Mouse (Mus musculus) forebrain, embryonic 13.5 days (tissue): Measurements from ENCODE around the gene Man2a1. TPM values are rescaled to one million over a fixed set of nuclear protein-coding genes. Genes with fewer than 3 reads are reported as not detected.
A peak's percentile ranks its signal among the peaks of the same experiment; 100 is the strongest.

Experiments used
- ATAC-seq: fragments of 200-750 bp; cut with Nextera tagmentation; 2 replicates; pipeline ENCODE4 v1.8.0; 2017
- H3K27ac ChIP-seq: fragments of 300-500 bp; sonication (generic); 2 replicates; pipeline ENCODE4 v1.5.1; 2015; ENCODE audit warnings: inconsistent platforms, mild to moderate bottlenecking, moderate library complexity
- H3K27me3 ChIP-seq: fragments of 300-500 bp; sonication (generic); 2 replicates; pipeline ENCODE4 v1.6.1; 2015; ENCODE audit warnings: mild to moderate bottlenecking, inconsistent platforms
- H3K36me3 ChIP-seq: fragments of 300-500 bp; sonication (generic); 2 replicates; pipeline ENCODE4 v1.6.1; 2015; ENCODE audit warnings: mild to moderate bottlenecking, inconsistent platforms; ENCODE audit not compliant: poor library complexity, severe bottlenecking
- H3K4me1 ChIP-seq: fragments of 300-500 bp; sonication (generic); 2 replicates; pipeline ENCODE4 v1.6.1; 2015; ENCODE audit warnings: inconsistent platforms
- H3K4me2 ChIP-seq: fragments of 300-500 bp; sonication (generic); 2 replicates; pipeline ENCODE4 v1.6.1; 2015; ENCODE audit warnings: inconsistent platforms, mild to moderate bottlenecking, moderate library complexity
- H3K4me3 ChIP-seq: fragments of 300-500 bp; sonication (generic); 2 replicates; pipeline ENCODE4 v1.5.1; 2015; ENCODE audit warnings: mild to moderate bottlenecking, inconsistent platforms
- H3K9ac ChIP-seq: fragments of 300-500 bp; sonication (generic); 2 replicates; pipeline ENCODE4 v1.6.1; 2015; ENCODE audit warnings: mild to moderate bottlenecking, inconsistent platforms
- H3K9me3 ChIP-seq: fragments of 300-500 bp; sonication (generic); replicated peaks from 2 replicates; pipeline ENCODE4 v1.6.1; 2016; ENCODE audit warnings: inconsistent platforms
- WGBS: fragments of 180-500 bp; shearing (Covaris S2); methylation state at CpG from one replicate; pipeline ENCODE4 v1.1.7; 2015; 5-methylcytosine and 5-hydroxymethylcytosine counted together
- polyA plus RNA-seq: library from polyadenylated mRNA; unstranded; fragments of >200 nt; fragmentation: Nextera tagmentation; extraction: Ambion mirVana; gene quantifications from 2 replicates; pipeline ENCODE4 v1.2.1, GENCODE M21; 2015

Gene Man2a1
- polyA plus RNA-seq: 2.1 and 3.2 TPM in 2 replicates

GRCm38 (mm10) chr17:64600372-64601090 is at the start of gene Man2a1:
Man2a1 (plus strand) TSS chr17:64600736.
- H3K36me3 ChIP-seq: no peaks in the 10 kb centered on the region
- peak; percentile 97 for ATAC-seq
- H3K4me2 ChIP-seq: peak within 1 kb of the TSS; percentile 99
- peak within 1 kb of the TSS; percentile 87 for H3K9ac ChIP-seq
- under 1% methylated on average over 40 of the region's 69 CpGs for WGBS
- H3K4me1 ChIP-seq: peaks cover 30% of the 10 kb centered on the region
- no peaks in the 10 kb centered on the region; the same call in 1 of the 2 replicates for H3K27me3 ChIP-seq
- H3K4me3 ChIP-seq: peak within 1 kb of the TSS; percentile 84
- H3K9me3 ChIP-seq: no peaks in the 10 kb centered on the region
- peak within 1 kb of the TSS; percentile 83 for H3K27ac ChIP-seq

- Histone ChIP-seq H3K4me3 (no peak overlapping the region), H3K27ac (no peak overlapping the region), H3K4me1 (peaks cover 5% of the 10 kb centered on the region; the same call in 1 of the 2 replicates), H3K36me3 (no peaks in the 10 kb centered on the region), H3K9ac (no peak overlapping the region), H3K27me3 (no peaks in the 10 kb centered on the region), H3K9me3 (no peaks in the 10 kb centered on the region), H3K4me2 (no peak overlapping the region)
- WGBS: 94% methylated on average over 10 of the region's 10 CpGs
- no peak for ATAC-seq
Measured at GRCm38 (mm10) chr17:64553358-64553757, 47.2 kb upstream of the Man2a1 start.

GRCm38 (mm10) chr17:64554901-64555300 is 45.6 kb upstream of the Man2a1 start:
- H3K4me2 ChIP-seq: no peak overlapping the region
- ATAC-seq: no peak
- no peak overlapping the region for H3K27ac ChIP-seq
- no peak overlapping the region for H3K9ac ChIP-seq
- no peak overlapping the region for H3K4me3 ChIP-seq
- no peaks in the 10 kb centered on the region for H3K36me3 ChIP-seq
- H3K9me3 ChIP-seq: no peaks in the 10 kb centered on the region
- 85% methylated on average over 3 of the region's 3 CpGs for WGBS
- H3K27me3 ChIP-seq: no peaks in the 10 kb centered on the region
- 0 out of 2 replicates have a peak, but pooled peaks cover 4% of the 10 kb centered on the region for H3K4me1 ChIP-seq

GRCm38 (mm10) chr17:64556661-64557445 is 43.7 kb upstream of the Man2a1 start:
- H3K4me2 ChIP-seq: no peak overlapping the region
- no peak overlapping the region for H3K4me3 ChIP-seq
- no peaks in the 10 kb centered on the region for H3K36me3 ChIP-seq
- 0 out of 2 replicates have a peak, but pooled peaks cover 4% of the 10 kb centered on the region for H3K4me1 ChIP-seq
- H3K9me3 ChIP-seq: no peaks in the 10 kb centered on the region
- no peaks in the 10 kb centered on the region for H3K27me3 ChIP-seq
- no peak overlapping the region for H3K9ac ChIP-seq
- WGBS: 93% methylated on average over 22 of the region's 22 CpGs
- no peak for ATAC-seq
- H3K27ac ChIP-seq: no peak overlapping the region

- Histone ChIP-seq H3K36me3 (no peaks in the 10 kb centered on the region), H3K4me1 (0 out of 2 replicates have a peak, but pooled peaks cover 4% of the 10 kb centered on the region), H3K27ac (no peak overlapping the region), H3K4me2 (no peak overlapping the region), H3K4me3 (no peak overlapping the region), H3K9ac (no peak overlapping the region), H3K27me3 (no peaks in the 10 kb centered on the region), H3K9me3 (no peaks in the 10 kb centered on the region)
- WGBS: 8% methylated on average over 4 of the region's 4 CpGs
- peak; percentile 62; the same call in 1 of the 2 replicates for ATAC-seq
Measured at GRCm38 (mm10) chr17:64558994-64559540, 41.5 kb upstream of the Man2a1 start.

GRCm38 (mm10) chr17:64566435-64566834 is 34.1 kb upstream of the Man2a1 start:
- Histone ChIP-seq H3K4me3 (no peak overlapping the region), H3K4me1 (no peaks in the 10 kb centered on the region), H3K9me3 (no peaks in the 10 kb centered on the region; the same call in 1 of the 2 replicates), H3K27ac (no peak overlapping the region), H3K4me2 (no peak overlapping the region), H3K27me3 (no peaks in the 10 kb centered on the region), H3K36me3 (no peaks in the 10 kb centered on the region), H3K9ac (no peak overlapping the region)
- WGBS: 83% methylated on average over 6 of the region's 6 CpGs
- ATAC-seq: no peak

- Histone ChIP-seq H3K4me2 (no peak overlapping the region), H3K36me3 (no peaks in the 10 kb centered on the region), H3K27me3 (no peaks in the 10 kb centered on the region), H3K9ac (no peak overlapping the region), H3K9me3 (no peaks in the 10 kb centered on the region; the same call in 1 of the 2 replicates), H3K4me3 (no peak overlapping the region), H3K27ac (no peak overlapping the region), H3K4me1 (no peaks in the 10 kb centered on the region)
- ATAC-seq: no peak
- WGBS: 94% methylated on average over 3 of the region's 3 CpGs
Measured at GRCm38 (mm10) chr17:64567546-64567945, 33.0 kb upstream of the Man2a1 start.

GRCm38 (mm10) chr17:64573981-64574380 is 26.6 kb upstream of the Man2a1 start:
- no peak overlapping the region for H3K4me3 ChIP-seq
- no peaks in the 10 kb centered on the region for H3K36me3 ChIP-seq
- no peak overlapping the region for H3K4me2 ChIP-seq
- H3K9me3 ChIP-seq: no peaks in the 10 kb centered on the region; the same call in 1 of the 2 replicates
- H3K9ac ChIP-seq: no peak overlapping the region
- ATAC-seq: no peak
- no peak overlapping the region for H3K27ac ChIP-seq
- 92% methylated on average over 9 of the region's 9 CpGs for WGBS
- H3K27me3 ChIP-seq: no peaks in the 10 kb centered on the region
- H3K4me1 ChIP-seq: no peaks in the 10 kb centered on the region

- no peaks in the 10 kb centered on the region for H3K36me3 ChIP-seq
Measured at GRCm38 (mm10) chr17:64575240-64575639, 25.3 kb upstream of the Man2a1 start.

GRCm38 (mm10) chr17:64577485-64577884 is 23.1 kb upstream of the Man2a1 start:
- H3K9ac ChIP-seq: no peak overlapping the region
- H3K9me3 ChIP-seq: no peaks in the 10 kb centered on the region
- ATAC-seq: no peak
- H3K4me3 ChIP-seq: no peak overlapping the region
- no peaks in the 10 kb centered on the region for H3K27me3 ChIP-seq
- WGBS: 39% methylated on average over 5 of the region's 5 CpGs
- no peak overlapping the region for H3K4me2 ChIP-seq
- H3K36me3 ChIP-seq: no peaks in the 10 kb centered on the region
- H3K27ac ChIP-seq: no peak overlapping the region
- H3K4me1 ChIP-seq: no peaks in the 10 kb centered on the region

More at GRCm38 (mm10) chr17:64575240-64575639, 25.3 kb upstream of the Man2a1 start:
- Histone ChIP-seq H3K9me3 (no peaks in the 10 kb centered on the region), H3K4me2 (no peak overlapping the region), H3K9ac (no peak overlapping the region), H3K4me3 (no peak overlapping the region), H3K27ac (no peak overlapping the region), H3K27me3 (no peaks in the 10 kb centered on the region), H3K4me1 (no peaks in the 10 kb centered on the region)
- ATAC-seq: no peak
- 83% methylated on average over 6 of the region's 6 CpGs for WGBS

- Histone ChIP-seq H3K27ac (no peak overlapping the region), H3K27me3 (no peaks in the 10 kb centered on the region), H3K36me3 (no peaks in the 10 kb centered on the region), H3K9ac (no peak overlapping the region), H3K9me3 (no peaks in the 10 kb centered on the region), H3K4me1 (no peaks in the 10 kb centered on the region), H3K4me3 (no peak overlapping the region), H3K4me2 (no peak overlapping the region)
- WGBS: 50% methylated on average over 4 of the region's 4 CpGs
- ATAC-seq: no peak
Measured at GRCm38 (mm10) chr17:64578346-64578745, 22.2 kb upstream of the Man2a1 start.

- H3K9ac ChIP-seq: no peak overlapping the region
- no peaks in the 10 kb centered on the region for H3K9me3 ChIP-seq
- H3K4me2 ChIP-seq: no peak overlapping the region
- no peaks in the 10 kb centered on the region for H3K4me1 ChIP-seq
- ATAC-seq: 0 out of 2 replicates have a peak, but pooled peaks have one; percentile 51
- no peak overlapping the region for H3K27ac ChIP-seq
- H3K36me3 ChIP-seq: no peaks in the 10 kb centered on the region
- WGBS: 81% methylated on average over 8 of the region's 8 CpGs
- no peak overlapping the region for H3K4me3 ChIP-seq
- H3K27me3 ChIP-seq: no peaks in the 10 kb centered on the region
Measured at GRCm38 (mm10) chr17:64579696-64580095, 20.8 kb upstream of the Man2a1 start.
